Mouse (Mus musculus) heart, embryonic 13.5 days (tissue): Measurements from ENCODE around the gene Ino80e. TPM values are rescaled to one million over a fixed set of nuclear protein-coding genes. Genes with fewer than 3 reads are reported as not detected.

Experiments used
- ATAC-seq: fragments of 200-750 bp; cut with Nextera tagmentation; 2 replicates; pipeline ENCODE4 v1.8.0; 2017; ENCODE audit warnings: moderate TSS enrichment; ENCODE audit not compliant: insufficient number of reproducible peaks, low FRiP score, low TSS enrichment; ENCODE audit errors: extremely low read depth
- H3K27ac ChIP-seq: fragments of 300-500 bp; sonication (generic); replicated peaks from 2 replicates; pipeline ENCODE4 v1.5.1; 2015; ENCODE audit warnings: moderate library complexity, mild to moderate bottlenecking, inconsistent platforms
- H3K27me3 ChIP-seq: fragments of 300-500 bp; sonication (generic); replicated peaks from 2 replicates; pipeline ENCODE4 v1.6.1; 2015; ENCODE audit warnings: mild to moderate bottlenecking, inconsistent platforms
- H3K36me3 ChIP-seq: fragments of 300-500 bp; sonication (generic); 2 replicates; pipeline ENCODE4 v1.6.1; 2015; ENCODE audit warnings: mild to moderate bottlenecking, inconsistent platforms
- H3K4me1 ChIP-seq: fragments of 300-500 bp; sonication (generic); 2 replicates; pipeline ENCODE4 v1.6.1; 2015; ENCODE audit warnings: inconsistent platforms
- H3K4me2 ChIP-seq: fragments of 300-500 bp; sonication (generic); 2 replicates; pipeline ENCODE4 v1.6.1; 2015; ENCODE audit warnings: inconsistent platforms, mild to moderate bottlenecking, moderate library complexity
- H3K4me3 ChIP-seq: fragments of 300-500 bp; sonication (generic); 2 replicates; pipeline ENCODE4 v1.5.1; 2015; ENCODE audit warnings: moderate library complexity, mild to moderate bottlenecking, inconsistent platforms
- H3K9ac ChIP-seq: fragments of 300-500 bp; sonication (generic); 2 replicates; pipeline ENCODE4 v1.6.1; 2015; ENCODE audit warnings: inconsistent platforms, mild to moderate bottlenecking, moderate library complexity
- H3K9me3 ChIP-seq: fragments of 300-500 bp; sonication (generic); 2 replicates; pipeline ENCODE4 v1.6.1; 2016; ENCODE audit warnings: inconsistent platforms
- WGBS: fragments of 180-500 bp; shearing (Covaris S2); methylation state at CpG from one replicate; pipeline ENCODE4 v1.1.7; 2015; ENCODE audit warnings: mixed read lengths; 5-methylcytosine and 5-hydroxymethylcytosine counted together
- polyA plus RNA-seq: library from polyadenylated mRNA; unstranded; fragments of >200 nt; fragmentation: Nextera tagmentation; extraction: Ambion mirVana; gene quantifications from 2 replicates; pipeline ENCODE4 v1.2.1, GENCODE M21; 2015

Gene Ino80e
- polyA plus RNA-seq, 1 experiment from 2014 or later: 55.6 TPM

DNA sequence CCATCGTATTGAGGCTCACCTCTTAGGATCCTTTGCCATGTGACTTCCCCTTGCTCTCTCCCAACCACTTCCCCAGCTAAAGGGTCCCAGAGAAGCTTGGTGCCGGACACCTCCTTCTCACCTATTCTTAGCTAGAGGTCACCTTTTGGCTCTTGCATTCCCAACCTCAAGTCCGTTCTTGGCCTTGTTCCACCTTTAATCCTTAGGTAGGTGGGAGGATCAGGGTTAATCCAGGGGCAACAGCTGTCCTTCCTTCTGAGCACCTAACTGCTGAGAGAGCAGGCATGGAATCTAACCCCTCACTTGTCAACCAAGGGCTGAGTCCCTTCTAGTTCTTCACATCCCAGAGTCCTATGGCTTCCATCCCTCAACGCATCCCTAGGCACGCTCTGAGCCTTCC is 36.2 kb downstream of the Ino80e start:
- Histone ChIP-seq H3K4me1 (peaks cover 16% of the 10 kb centered on the region), H3K27ac (no peak overlapping the region), H3K27me3 (peaks cover 91% of the 10 kb centered on the region), H3K9me3 (no peaks in the 10 kb centered on the region), H3K36me3 (no peaks in the 10 kb centered on the region), H3K4me2 (no peak overlapping the region), H3K4me3 (no peak overlapping the region), H3K9ac (no peak overlapping the region)
- 57% methylated on average over 5 of the region's 5 CpGs for WGBS
- no peak for ATAC-seq

DNA sequence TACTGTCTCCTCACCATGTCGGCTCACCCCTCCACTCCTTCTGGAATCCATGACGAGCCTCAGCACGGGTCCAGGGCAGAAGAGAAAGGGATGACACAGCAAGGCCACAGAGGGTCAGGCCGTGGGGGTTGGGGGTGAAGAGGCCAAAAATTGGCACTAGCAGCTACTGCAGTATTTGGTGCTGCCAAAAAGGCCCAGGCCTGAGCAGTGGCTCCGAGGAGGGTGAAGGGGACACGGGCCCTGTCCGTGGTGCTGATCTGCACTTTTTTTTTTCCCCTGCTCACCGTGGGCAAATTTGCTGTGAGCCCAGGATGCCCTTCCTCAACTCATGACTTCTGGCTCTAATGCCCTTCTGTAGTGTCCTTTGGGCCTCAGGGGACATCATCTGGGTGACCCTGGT is 36.8 kb downstream of the Ino80e start:
- Histone ChIP-seq H3K9me3 (no peaks in the 10 kb centered on the region), H3K4me1 (peaks cover 16% of the 10 kb centered on the region), H3K4me3 (no peak overlapping the region), H3K27ac (no peak overlapping the region), H3K9ac (no peak overlapping the region), H3K27me3 (peaks cover 90% of the 10 kb centered on the region), H3K4me2 (no peak overlapping the region), H3K36me3 (no peaks in the 10 kb centered on the region)
- ATAC-seq: no peak
- WGBS: 22% methylated on average over 8 of the region's 8 CpGs

DNA sequence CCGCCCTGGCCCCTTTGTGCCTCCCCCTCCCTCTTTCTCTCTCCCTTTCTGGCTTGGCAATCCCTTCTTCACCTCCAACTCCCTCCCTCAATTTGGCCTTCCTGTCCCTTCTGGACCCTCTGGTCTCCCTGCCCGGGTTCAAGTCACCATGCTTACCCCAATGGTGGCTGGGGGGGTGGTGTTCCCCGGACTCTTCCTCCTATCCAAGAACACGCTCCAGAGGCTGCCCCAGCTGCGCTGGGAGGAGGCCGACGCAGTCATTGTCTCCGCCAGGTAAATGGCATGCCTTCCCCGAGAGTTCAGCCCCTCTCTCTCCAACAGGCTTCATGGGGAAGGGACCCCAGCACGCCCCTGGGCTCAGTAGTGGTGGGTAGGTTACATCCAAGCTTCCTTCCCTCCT is 38.2 kb downstream of the Ino80e start:
- 14% methylated on average over 10 of the region's 10 CpGs for WGBS
- Histone ChIP-seq H3K27me3 (peaks cover 75% of the 10 kb centered on the region), H3K9ac (no peak overlapping the region)

DNA sequence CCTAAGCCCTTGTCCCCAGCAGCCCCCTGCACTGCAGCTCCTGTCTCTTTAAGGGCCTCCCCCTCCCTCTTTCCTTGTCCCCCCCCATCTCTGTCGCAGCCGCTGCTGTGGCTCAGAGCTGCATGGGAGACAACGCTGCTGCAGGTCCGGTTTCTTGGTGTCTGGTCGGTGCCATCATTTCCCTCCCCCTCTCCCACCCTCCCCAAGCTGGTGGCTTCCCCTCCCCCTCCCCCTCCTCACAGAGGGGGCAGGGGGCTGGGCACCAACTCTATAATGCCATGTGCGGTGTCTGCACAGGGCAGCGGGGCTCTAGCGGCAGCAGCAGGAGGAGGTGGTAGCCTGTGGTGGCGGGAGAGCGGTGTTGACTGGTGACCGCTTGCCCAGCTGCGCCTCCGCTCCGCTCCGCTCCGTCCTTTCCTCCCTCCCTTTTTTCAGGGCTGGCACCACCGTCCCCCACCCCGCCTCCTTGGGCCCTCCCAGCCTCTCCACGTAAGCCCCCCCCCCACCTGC is 38.9 kb downstream of the Ino80e start:
- WGBS: under 1% methylated on average over 16 of the region's 19 CpGs
- Histone ChIP-seq H3K4me1 (peaks cover 16% of the 10 kb centered on the region), H3K27ac (no peak overlapping the region), H3K36me3 (no peaks in the 10 kb centered on the region), H3K4me2 (peak overlapping the region; percentile 65), H3K27me3 (peaks cover 68% of the 10 kb centered on the region), H3K9me3 (no peaks in the 10 kb centered on the region), H3K9ac (peak overlapping the region; percentile 71), H3K4me3 (peak overlapping the region; percentile 39)
- no peak for ATAC-seq

More for the DNA sequence above, 38.2 kb downstream of the Ino80e start:
- Histone ChIP-seq H3K4me1 (peaks cover 16% of the 10 kb centered on the region), H3K36me3 (no peaks in the 10 kb centered on the region), H3K27ac (no peak overlapping the region), H3K4me3 (no peak overlapping the region), H3K9me3 (no peaks in the 10 kb centered on the region), H3K4me2 (no peak overlapping the region)
- no peak for ATAC-seq

DNA sequence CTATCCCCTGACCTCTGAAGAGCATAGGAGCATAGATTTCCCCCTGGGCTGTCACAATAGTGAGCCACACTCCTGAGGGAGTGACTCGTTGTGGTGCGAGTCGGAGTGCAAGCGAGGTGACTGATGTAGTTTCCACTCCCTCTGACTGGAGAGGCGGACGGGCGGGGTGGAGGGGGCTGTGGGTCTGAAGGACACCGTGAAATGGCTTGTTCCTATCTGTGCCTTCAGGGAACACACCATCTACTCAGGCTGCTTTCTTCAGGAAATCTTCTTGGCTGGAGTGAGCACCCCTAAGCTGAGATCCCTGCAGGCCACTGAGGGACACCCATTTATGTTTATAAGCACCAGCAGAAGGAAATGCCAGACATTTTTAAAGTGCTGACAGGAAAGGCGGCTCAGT is 39.4 kb downstream of the Ino80e start:
- no peak for ATAC-seq
- H3K9ac ChIP-seq: no peak overlapping the region; the same call in 1 of the 2 replicates
- H3K9me3 ChIP-seq: no peaks in the 10 kb centered on the region
- peaks cover 16% of the 10 kb centered on the region for H3K4me1 ChIP-seq
- WGBS: 10% methylated on average over 9 of the region's 9 CpGs
- peak overlapping the region; percentile 39; the same call in 1 of the 2 replicates for H3K4me3 ChIP-seq
- peak overlapping the region; percentile 65 for H3K4me2 ChIP-seq
- H3K36me3 ChIP-seq: no peaks in the 10 kb centered on the region
- H3K27ac ChIP-seq: no peak overlapping the region
- H3K27me3 ChIP-seq: peaks cover 67% of the 10 kb centered on the region

DNA sequence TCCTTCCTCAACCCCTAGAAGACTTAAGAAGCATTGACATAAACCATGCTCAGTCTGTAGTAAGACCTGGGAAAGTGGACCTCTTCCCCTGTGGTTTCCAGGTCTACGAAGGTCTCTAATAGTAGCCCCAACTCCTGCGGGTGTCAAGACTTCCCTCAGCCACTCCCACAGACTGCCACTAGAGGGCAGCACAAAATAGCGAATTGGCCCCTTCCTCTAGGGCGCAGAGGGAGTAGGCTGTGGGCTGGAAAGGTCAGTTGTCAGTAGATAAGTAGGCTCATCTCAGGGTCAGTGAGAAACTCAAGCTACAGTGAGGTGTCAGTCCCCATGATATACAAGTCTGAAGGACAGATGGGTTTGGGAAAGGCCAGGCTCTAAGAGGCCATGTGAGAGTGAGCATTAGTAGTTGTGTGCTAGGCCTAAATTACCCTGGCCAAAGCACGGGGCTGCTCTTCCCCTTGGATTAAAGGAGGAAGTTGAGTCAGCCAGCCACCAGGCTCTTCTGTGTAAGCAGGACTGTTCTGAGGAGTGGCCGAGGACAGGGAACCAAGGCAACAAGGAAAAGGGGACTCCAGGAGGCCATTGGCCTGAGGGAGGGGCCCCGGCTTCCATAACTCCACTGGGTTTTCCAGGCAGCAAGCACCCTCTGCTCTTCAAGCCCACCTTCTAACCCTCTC is 40.2 kb downstream of the Ino80e start:
- H3K4me2 ChIP-seq: no peak overlapping the region
- H3K4me1 ChIP-seq: peaks cover 16% of the 10 kb centered on the region
- 17% methylated on average over 7 of the region's 7 CpGs for whole genome bisulfite sequencing
- no peaks in the 10 kb centered on the region for H3K9me3 ChIP-seq
- no peak overlapping the region for H3K27ac ChIP-seq
- no peak overlapping the region for H3K9ac ChIP-seq
- H3K27me3 ChIP-seq: peaks cover 60% of the 10 kb centered on the region
- no peak for ATAC-seq
- no peaks in the 10 kb centered on the region for H3K36me3 ChIP-seq
- no peak overlapping the region for H3K4me3 ChIP-seq

DNA sequence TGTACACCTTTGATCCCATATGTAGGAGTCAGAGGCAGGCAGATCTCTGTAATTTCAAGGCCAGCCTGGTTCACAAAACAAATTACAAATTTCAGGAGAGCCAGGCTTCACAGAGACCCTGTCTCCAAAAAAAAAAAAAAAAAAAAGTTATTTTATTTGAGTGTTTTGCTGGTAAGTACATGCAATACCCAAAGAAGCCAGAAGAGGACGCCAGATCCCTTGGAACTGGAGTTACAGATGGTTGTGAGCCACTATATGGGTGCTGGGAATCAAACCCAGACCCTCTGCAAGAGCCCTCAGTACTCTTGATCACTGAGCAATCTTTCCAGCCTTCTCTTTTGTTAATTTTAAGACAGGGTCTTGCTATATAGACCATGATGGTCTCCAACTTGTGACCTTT is 43.4 kb downstream of the Ino80e start:
- H3K9me3 ChIP-seq: no peaks in the 10 kb centered on the region
- peaks cover 29% of the 10 kb centered on the region for H3K27me3 ChIP-seq
- no peak overlapping the region for H3K27ac ChIP-seq
- 20% methylated on average over 1 of the region's 1 CpGs for WGBS
- no peaks in the 10 kb centered on the region for H3K36me3 ChIP-seq
- H3K4me3 ChIP-seq: no peak overlapping the region
- no peak for ATAC-seq
- no peak overlapping the region for H3K9ac ChIP-seq
- no peak overlapping the region for H3K4me2 ChIP-seq
- H3K4me1 ChIP-seq: peaks cover 16% of the 10 kb centered on the region

DNA sequence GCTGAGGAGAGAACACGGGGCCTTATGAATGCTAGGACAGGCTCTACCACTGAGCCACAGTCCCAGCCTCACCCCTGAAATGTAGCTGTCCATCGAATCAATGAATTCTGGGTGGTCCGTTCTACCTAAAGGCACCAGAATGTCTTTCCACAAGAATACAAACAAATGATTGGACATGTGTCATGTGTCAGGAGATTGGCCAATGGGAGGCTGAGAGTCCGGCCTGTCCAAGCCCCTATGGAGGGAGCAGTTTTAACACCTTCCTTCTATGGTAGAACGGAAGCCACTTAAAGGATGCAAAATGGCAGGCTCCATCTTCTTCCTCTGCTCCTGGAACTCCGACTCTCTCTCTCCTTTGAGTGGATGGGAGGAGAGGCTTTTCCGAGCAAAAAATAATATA is 44.6 kb downstream of the Ino80e start:
- no peak for ATAC-seq
- 84% methylated on average over 7 of the region's 7 CpGs for WGBS

DNA sequence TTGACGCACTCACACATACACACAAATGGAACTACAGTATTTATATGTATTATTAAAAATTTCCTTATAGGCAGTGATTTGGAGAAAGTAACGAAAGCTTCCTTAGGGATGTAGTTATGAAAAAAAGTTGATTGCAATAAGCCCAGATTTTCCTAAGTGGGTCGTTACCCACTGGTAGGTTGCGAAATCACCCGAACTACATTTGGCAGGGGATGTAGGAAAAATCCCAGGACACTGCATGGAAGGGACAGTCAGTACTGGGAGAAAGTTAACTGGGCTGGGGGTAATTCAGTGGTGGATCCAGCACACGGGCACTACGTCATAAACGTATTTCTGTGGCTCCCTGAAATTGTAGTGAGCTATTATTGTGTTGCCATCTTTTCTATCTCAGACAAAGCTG is 45.7 kb downstream of the Ino80e start:
- Histone ChIP-seq H3K4me3 (no peak overlapping the region), H3K4me2 (no peak overlapping the region), H3K36me3 (no peaks in the 10 kb centered on the region), H3K27me3 (peaks cover 10% of the 10 kb centered on the region; the same call in 1 of the 2 replicates), H3K27ac (no peak overlapping the region), H3K9ac (no peak overlapping the region), H3K9me3 (no peaks in the 10 kb centered on the region), H3K4me1 (no peaks in the 10 kb centered on the region)
- WGBS: 84% methylated on average over 8 of the region's 8 CpGs
- ATAC-seq: no peak

More for the DNA sequence above, 44.6 kb downstream of the Ino80e start:
- Histone ChIP-seq H3K4me1 (peaks cover 7% of the 10 kb centered on the region), H3K9ac (no peak overlapping the region), H3K9me3 (no peaks in the 10 kb centered on the region), H3K4me2 (no peak overlapping the region), H3K27ac (no peak overlapping the region), H3K4me3 (no peak overlapping the region), H3K27me3 (peaks cover 17% of the 10 kb centered on the region), H3K36me3 (no peaks in the 10 kb centered on the region)

DNA sequence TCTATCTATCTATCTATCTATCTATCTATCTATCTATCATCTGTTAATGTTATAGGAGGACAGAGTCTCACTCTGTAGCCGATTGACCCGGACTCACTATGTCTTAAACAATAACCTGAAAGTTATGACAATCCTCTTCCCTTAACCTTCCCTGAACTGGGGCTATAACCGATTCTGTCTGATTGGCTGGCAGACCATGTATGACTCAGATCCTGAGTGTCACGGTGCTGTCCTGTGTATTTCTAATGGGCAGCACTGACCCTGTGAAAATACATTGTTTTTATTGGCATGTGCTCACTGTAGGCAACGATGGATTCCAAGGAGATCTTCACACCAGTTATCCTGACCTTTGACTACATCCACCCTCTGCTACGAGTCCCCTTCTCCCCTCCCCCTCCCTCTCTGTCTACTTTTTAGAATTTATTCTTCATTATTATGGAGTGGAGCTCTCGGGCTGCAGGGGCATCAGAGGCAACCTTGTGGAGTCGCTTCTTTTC is 46.4 kb downstream of the Ino80e start:
- Histone ChIP-seq H3K27me3 (0 out of 2 replicates have a peak, but pooled peaks cover 3% of the 10 kb centered on the region), H3K27ac (no peak overlapping the region), H3K36me3 (no peaks in the 10 kb centered on the region), H3K4me1 (no peaks in the 10 kb centered on the region), H3K9me3 (no peaks in the 10 kb centered on the region), H3K4me3 (no peak overlapping the region), H3K9ac (no peak overlapping the region), H3K4me2 (no peak overlapping the region)
- WGBS: 59% methylated on average over 8 of the region's 8 CpGs
- no peak for ATAC-seq

DNA sequence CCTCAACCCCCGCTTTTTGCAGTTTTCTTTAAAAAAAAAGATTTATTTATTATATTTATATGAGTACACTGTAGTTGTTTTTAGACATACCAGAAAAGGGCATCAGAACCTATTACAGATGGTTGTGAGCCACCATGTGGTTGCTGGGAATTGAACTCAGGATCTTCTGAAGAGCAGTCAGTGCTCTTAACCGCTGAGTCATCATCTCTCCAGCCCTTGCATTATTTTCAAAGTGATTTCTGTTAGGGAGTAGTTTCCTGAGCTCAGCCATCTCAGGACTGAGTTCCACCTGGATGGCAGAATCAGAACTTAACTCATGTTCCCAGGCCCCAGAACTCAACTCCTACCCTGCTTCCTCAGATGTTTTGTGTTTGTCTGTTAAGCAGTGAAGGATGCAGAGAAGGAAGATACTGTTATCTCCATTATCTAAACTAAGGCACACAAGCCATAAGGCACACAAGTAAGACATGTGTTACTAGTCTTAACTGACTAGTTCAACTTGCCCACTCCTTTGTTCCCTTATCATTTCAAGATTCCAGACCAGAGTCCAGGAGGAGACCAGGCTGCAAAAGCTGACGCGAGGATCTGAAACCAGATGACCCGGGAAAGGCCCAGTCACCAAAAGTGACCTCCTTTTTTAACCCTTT is 52.3 kb downstream of the Ino80e start:
- Histone ChIP-seq H3K9me3 (no peaks in the 10 kb centered on the region), H3K36me3 (peaks cover 10% of the 10 kb centered on the region), H3K27ac (peak overlapping the region; percentile 89), H3K4me1 (peaks cover 32% of the 10 kb centered on the region), H3K27me3 (no peaks in the 10 kb centered on the region), H3K4me2 (peak overlapping the region; percentile 93), H3K9ac (peak overlapping the region; percentile 91), H3K4me3 (peak overlapping the region; percentile 74; the same call in 1 of the 2 replicates)
- WGBS: 41% methylated on average over 5 of the region's 5 CpGs
- no peak for ATAC-seq
